Mouse (Mus musculus) urinary bladder, postnatal 36 days (tissue): Measurements from ENCODE around the gene Gdpd5.
"Not testable (repeated sequence)": the region's sequence is repeated elsewhere in the genome, so short reads cannot be mapped to it uniquely, and the experiment has no call there.

ENCODE experiments used
- DNase-seq, 2 experiments: peaks; one replicate each; pipeline ENCODE4 v3.0.0; 2022; ENCODE audit warnings: low spot score in 2 of 2, mixed read lengths in 1 of 2

Gdpd5 gene

DNA sequence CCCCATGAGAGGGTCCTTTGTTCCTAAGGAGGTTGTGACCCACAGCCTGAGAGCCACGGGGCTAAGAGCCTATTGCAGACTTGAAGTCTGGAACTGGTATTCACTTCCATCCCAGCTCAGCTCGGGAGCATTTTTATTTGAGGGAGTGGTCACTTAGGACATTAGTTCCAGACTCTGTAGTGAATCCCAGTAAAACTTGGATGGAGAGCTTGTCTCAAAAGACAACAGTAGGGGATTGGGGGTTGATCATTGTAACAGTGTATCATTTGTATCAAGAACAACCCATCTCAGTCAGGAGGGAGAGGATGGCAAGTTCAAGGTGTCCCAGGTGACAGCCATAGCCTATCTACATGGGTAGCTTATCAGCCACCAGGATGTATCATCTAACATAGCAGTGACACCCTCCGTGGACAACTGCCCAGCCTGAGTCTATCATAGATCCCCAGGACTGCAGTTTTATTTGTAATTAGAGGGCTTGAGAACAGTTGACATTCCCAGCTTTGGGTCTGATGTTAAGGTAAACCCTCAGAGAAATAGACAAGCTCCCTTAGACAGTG is 95.4 kb downstream of the Gdpd5 start:
- no peak for DNase-seq

GRCm38 (mm10) chr7:99477235-99477634 is 96.0 kb downstream of the Gdpd5 start:
- no peak for DNase-seq

DNA sequence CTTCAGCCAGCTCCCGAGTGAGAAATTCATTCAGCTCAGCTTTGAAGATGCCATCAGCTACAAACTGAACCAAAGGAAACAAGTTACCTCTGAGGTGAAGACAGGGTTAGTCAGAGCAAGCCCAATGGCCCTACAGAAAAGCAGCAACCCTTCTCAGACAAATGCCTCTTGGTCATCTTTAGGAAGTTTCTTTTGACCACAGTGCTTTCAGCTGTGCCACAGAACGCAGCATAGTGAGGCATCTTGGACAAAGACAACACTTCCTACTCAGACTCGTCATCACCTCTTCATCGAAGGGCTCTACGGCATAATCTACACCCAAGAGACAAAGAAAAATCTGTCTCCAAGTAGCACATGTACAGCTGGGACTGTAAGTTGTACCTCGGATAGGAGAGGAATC is 101.4 kb downstream of the Gdpd5 start:
- no peak for DNase-seq

- peak; percentile 90 to 95 for DNase-seq
Measured at GRCm38 (mm10) chr7:99483271-99483923, 102.2 kb downstream of the Gdpd5 start, which contains the start of gene Rps3. Gene Rps3 (minus strand): TSS chr7:99483738.

GRCm38 (mm10) chr7:99483924-99484319 is 102.7 kb downstream of the Gdpd5 start:
- no peak for DNase-seq

- no peak for DNase-seq
Measured at GRCm38 (mm10) chr7:99484679-99485078, 103.5 kb downstream of the Gdpd5 start.

DNA sequence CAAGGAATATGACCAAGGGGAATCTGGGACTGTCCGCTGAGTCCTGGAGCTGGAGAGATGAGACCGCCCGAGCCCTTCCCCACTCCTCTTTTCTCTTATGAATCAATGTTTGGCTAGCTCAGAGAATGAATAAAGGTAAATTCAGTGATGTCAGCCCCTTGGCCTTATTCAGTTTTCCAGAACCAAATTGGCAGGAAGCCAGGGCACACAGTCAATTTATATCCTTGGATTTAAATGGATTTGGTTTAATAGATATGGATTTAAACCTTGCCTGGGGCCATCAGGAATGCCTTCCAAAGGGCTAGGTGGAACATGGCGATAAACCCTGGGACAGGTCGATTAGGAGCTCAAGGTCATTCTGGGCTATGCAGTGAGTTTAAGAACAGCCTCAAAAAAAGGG is 108.5 kb downstream of the Gdpd5 start:
- no peak for DNase-seq

GRCm38 (mm10) chr7:99499128-99499527 is 117.9 kb downstream of the Gdpd5 start:
- no peak for DNase-seq

- peak; percentile 62 to 75 for DNase-seq
Measured at GRCm38 (mm10) chr7:99500201-99500600, 119.0 kb downstream of the Gdpd5 start.

DNA sequence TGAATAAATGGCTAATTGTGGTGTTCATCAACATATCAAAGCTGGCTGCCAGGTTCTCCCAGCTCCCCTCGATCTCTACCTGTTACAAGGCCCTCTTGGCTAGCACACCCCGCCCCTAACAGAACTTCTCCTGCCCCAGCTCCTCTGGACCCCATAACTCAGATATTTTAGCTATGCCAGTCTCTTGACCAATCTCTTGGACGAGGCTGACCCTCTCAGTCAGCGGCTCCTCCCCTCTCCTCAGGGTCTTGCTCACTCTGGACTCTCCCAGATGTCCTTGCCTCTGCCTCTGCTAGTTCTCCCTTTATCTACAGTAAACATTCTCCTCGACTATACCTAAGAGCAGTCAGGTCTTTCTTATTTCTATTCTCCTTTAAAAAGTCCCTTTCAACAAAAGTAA is 119.4 kb downstream of the Gdpd5 start:
- DNase-seq = no peak

DNA sequence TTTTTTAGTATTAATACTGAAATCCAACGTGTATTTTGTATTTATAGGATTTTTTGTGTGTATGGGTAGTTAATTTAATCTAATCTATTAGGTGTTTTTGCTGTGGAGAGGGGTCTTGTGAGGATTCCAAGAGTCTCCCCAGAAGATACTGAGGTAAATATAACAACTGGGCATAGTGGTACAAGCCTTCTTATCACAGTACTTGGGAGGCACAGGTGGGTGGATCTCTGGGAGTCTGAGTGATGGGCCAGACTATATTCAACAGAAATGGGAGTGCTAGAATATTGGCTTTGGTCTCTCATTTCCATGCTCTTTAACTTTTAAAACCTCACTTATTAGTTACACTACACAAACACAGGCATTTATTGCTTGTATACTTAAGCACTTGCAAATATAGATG is 119.9 kb downstream of the Gdpd5 start:
- DNase-seq = no peak

DNA sequence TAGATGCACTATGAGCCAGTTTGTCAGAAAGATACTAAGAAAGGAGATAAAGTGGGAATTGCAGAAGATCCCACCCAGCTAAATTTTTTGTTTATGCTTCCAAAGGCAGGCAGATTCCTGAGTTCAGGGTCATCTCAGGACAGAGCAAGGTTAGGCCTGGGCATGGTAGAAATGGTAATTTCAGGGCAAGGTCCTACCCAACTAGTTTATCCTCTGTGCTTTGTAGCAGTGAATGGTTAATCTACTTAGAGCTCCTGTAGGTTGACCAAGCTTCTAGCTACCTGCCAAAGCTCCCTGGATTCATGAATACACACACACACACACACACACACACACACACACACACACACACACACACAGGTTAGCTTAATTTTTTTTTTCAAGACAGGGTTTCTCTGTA is 123.3 kb downstream of the Gdpd5 start:
- no peak for DNase-seq

GRCm38 (mm10) chr7:99508187-99508586 is 127.0 kb downstream of the Gdpd5 start:
- not testable (repeated sequence) for DNase-seq

GRCm38 (mm10) chr7:99510087-99510501 is 128.9 kb downstream of the Gdpd5 start:
- DNase-seq = peak in 1 of 2 experiments; percentile 26
